Mouse (Mus musculus) kidney, adult 2 months (tissue): Measurements from ENCODE around the gene Rps6kc1. TPM values are rescaled to one million over a fixed set of nuclear protein-coding genes. Genes with fewer than 3 reads are reported as not detected.

ENCODE experiments used
- DNase-seq: peaks from one replicate; pipeline ENCODE4 v3.0.0; 2021
- H3K27ac ChIP-seq: fragments of 200-500 bp; 2 replicates; pipeline ENCODE4 v1.5.1; 2012; ENCODE audit warnings: low read depth, low read length, control low read depth, inconsistent platforms; ENCODE audit not compliant: insufficient read depth
- H3K27me3 ChIP-seq: fragments of 200-500 bp; replicated peaks from 2 replicates; pipeline ENCODE4 v1.6.1; 2012; ENCODE audit warnings: mild to moderate bottlenecking, moderate library complexity, low read length, inconsistent platforms; ENCODE audit not compliant: control insufficient read depth, insufficient read depth
- H3K36me3 ChIP-seq: fragments of 200-500 bp; 2 replicates; pipeline ENCODE4 v1.6.1; 2012; ENCODE audit warnings: mild to moderate bottlenecking, moderate library complexity, low read length, inconsistent platforms; ENCODE audit not compliant: control insufficient read depth, insufficient read depth
- H3K4me1 ChIP-seq: fragments of 200-500 bp; 2 replicates; pipeline ENCODE4 v1.6.1; 2011; ENCODE audit warnings: low read length; ENCODE audit not compliant: control insufficient read depth, insufficient read depth
- H3K4me3 ChIP-seq: fragments of 200-500 bp; 2 replicates; pipeline ENCODE4 v1.5.1; 2011; ENCODE audit warnings: mild to moderate bottlenecking, low read depth, low read length, control low read depth; ENCODE audit not compliant: insufficient read depth
- CTCF ChIP-seq: fragments of 200-500 bp; conservative IDR thresholded peaks from 2 replicates; pipeline ENCODE4 v1.5.1; 2011; ENCODE audit warnings: low read depth, mild to moderate bottlenecking, control low read depth, low read length, moderate library complexity, mixed read lengths; ENCODE audit not compliant: insufficient read depth, insufficient read length
- POLR2A ChIP-seq: fragments of 200-500 bp; IDR thresholded peaks from one replicate; pipeline ENCODE4 v1.6.1; 2011; ENCODE audit warnings: low read depth, low read length, control low read depth
- WGBS: fragments of 180-500 bp; shearing (Covaris S2); methylation state at CpG from one replicate; pipeline ENCODE4 v1.1.7; 2018; 5-methylcytosine and 5-hydroxymethylcytosine counted together
- polyA plus RNA-seq: library from polyadenylated mRNA; depleted of rRNA; stranded (reverse); fragments of >200 nt; gene quantifications from 2 replicates; pipeline ENCODE4 v1.2.3, GENCODE M21; 2012; rRNA removed

Rps6kc1 gene
- polyA plus RNA-seq, 1 experiment: 8.3 TPM

DNA sequence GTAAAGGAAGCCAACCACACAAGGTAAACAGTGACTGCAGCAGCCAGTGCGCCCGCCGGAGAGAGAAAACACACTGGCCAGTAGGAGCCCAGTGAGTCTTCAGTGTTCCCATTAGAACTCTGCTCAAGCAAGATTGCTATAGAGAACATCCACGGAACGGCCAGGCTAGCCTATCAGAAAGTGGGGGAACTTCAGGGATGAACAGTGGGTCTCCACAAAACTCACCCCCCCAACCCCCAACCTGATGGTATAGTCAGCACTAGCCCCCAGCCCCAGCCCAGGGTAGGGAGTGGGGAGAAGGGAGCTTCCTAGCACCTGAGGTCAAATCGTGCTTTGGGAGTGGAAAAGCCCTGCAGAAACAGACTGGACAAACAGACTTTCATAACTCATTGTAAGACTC lies 258.5 kb downstream of the Rps6kc1 start:
- no peaks in the 10 kb centered on the region for H3K4me1 ChIP-seq
- no peak for TF ChIP-seq CTCF
- TF ChIP-seq POLR2A: no peak
- no peak for DNase-seq
- no peaks in the 10 kb centered on the region for H3K27me3 ChIP-seq
- H3K4me3 ChIP-seq: no peak overlapping the region
- H3K36me3 ChIP-seq: no peaks in the 10 kb centered on the region
- WGBS: 91% methylated on average over 6 of the region's 6 CpGs
- H3K27ac ChIP-seq: no peak overlapping the region

Other genes with a start within 250 kb of the Rps6kc1 start
- 26.6 and 29.6 TPM in 2 replicates for gene Angel2, start 13.3 kb upstream of the Rps6kc1 start, polyA plus RNA-seq
- gene Vash2, start 67.5 kb upstream of the Rps6kc1 start, polyA plus RNA-seq: 0.15 and 0.22 TPM in 2 replicates
- gene Flvcr1, start 114.4 kb upstream of the Rps6kc1 start, polyA plus RNA-seq: 10.8 and 16.1 TPM in 2 replicates
- not detected in 2 replicates for gene Spata45, start 124.9 kb upstream of the Rps6kc1 start, polyA plus RNA-seq
- 8.1 and 10.4 TPM in 2 replicates for gene Tatdn3, start 151.2 kb upstream of the Rps6kc1 start, polyA plus RNA-seq
- 0.31 and 0.43 TPM in 2 replicates for gene Nsl1, start 151.2 kb upstream of the Rps6kc1 start, polyA plus RNA-seq
- 4.1 and 4.9 TPM in 2 replicates for gene Batf3, start 186.1 kb upstream of the Rps6kc1 start, polyA plus RNA-seq